Mouse (Mus musculus) layer of hippocampus, adult 9-11 months (tissue): Measurements from ENCODE around the gene Trpm8.

Experiments used
- DNase-seq: peaks from one replicate; pipeline ENCODE4 v3.0.0; 2022

The Trpm8 gene

GRCm38 (mm10) chr1:88267489-88267888 is 10.0 kb upstream of the Trpm8 start:
- no peak for DNase-seq

DNA sequence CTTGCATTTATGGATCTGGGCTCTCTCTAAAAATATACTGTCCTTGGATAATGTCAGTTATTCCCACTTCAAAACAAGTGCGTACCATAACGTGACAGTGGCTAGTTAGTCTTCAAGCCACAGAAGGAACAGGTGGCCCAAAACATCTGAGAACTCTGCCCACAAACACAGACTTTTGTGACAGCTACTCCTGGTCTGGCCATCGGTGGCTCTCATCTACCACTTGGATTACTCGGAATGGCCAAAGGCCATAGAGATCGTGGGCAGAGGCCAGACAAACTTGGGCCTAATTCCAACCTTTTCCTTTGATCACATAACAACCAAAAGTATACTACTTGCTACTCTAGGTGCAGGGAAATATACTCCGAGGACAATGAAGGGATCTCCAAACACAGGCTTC is 9.4 kb upstream of the Trpm8 start:
- DNase-seq, result no peak

DNA sequence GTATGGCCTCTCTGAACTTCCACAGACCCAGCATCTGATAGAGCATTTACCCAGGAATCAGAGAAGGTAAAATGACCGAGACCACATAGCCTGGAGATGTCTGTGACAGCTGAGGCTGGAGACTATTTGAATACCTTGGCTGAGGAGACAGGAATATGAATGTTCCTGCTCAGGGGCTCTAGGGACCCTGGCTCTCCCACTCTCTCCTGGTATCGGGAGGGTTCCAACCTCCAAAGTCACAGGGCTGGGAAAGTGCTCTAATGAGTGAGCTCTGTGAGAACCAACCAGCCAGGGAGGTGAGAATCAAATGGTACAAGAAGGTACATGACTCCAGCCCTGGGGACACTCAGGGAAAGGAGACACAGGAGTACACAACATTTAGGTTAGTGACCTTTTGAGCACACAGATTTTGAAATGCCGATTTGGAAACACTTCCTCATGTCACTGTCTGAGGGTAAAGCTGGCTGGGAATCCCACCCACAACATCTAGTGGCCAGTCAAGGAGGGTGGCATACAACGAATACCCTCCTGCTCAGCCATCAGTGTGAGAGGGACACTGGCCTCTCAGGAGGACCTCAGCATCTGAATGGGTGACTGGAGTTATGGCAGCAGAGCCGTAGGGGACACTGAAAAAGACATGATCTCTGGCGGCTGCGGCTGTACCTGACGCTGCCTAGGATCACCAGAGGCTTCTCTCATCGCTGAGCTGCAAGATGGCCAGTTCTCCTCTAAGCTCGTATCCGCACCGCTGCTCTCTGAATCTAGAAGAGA is 7.7 kb upstream of the Trpm8 start:
- DNase-seq, result no peak

GRCm38 (mm10) chr1:88272851-88273250 is 4.6 kb upstream of the Trpm8 start:
- no peak for DNase-seq

DNA sequence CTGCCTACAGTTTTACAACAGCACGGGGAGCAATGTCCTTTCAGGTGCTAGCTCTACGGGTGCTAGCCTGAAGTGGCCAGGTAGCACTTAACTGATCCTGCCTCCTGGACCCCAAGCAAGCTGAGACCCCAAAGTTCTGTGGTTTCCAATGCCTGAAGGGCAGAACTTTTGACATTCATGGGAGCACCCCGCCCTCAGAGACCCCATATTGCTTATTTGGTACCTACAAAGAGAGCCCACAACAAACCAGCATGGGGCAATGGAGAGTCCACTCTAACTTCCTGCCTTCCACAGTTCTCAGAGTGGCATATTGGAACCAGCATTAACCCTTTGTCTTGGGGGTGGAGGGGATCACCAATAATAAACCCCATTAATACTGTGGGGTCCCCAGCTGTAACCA is 4.1 kb upstream of the Trpm8 start:
- DNase-seq, result no peak

- no peak for DNase-seq
Measured at GRCm38 (mm10) chr1:88273832-88274231, 3.6 kb upstream of the Trpm8 start.

DNA sequence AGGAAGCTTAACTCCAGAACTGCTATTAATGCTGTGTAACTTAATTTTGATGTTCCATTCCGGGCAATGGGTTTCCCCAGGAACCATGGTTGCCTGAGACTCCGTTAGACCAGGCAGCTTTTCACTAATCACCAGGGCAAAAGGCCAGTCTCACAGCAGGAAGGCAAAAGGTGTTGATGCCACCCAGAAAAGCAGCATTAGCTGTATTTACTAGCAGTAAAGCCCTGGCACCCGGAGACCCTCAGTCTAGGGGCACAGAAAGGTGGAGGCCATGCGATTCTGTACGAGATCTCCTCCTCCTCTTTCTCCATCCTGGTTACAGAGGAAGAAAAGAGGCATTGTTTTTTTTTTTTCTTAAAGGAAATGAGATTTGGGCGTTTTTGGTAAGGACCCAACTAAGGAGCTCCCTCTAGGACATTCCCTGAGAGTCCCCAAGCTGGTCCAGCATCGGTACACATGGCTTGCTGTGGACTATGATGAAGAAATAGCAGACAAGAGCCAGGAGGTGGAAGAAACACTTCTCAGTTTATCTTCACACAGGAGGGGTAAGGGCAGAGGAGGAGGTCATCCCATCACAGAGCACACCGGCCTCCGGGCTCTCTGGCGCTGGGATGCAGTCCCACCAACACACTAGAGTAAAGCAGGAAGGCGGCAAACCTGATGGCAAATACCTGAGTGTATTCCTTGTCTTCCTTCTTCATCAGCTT is 2.9 kb upstream of the Trpm8 start:
- DNase-seq, result no peak

DNA sequence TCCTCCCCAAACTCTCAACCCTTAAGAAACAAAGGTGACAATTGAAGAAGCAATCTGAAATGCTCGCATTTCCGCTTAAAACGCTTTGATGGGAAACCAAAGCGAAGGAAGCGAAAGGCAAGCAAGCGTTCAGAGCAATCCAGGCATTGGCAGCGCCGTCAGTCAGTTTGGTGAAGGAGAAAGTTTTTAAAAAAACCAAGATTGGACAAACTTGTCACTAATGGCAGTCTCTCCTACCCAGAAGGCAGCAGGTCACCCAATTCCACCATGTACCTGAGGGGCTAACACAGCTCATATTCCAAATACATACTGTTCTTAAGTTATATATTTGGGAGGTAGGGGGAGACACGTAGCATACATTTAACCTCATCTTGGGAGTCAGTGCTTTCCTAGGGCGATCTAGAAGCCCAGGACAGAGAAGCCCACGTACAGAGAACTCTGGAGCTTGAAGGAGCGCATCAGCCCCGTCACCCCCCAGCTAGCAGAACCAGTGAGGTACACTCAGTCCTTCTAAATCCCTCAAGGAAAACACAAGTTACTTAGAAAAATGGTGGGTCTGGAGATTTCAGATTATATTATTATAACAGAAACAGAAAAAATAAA is 2.3 kb upstream of the Trpm8 start:
- DNase-seq, result no peak

- DNase-seq, result no peak
Measured at GRCm38 (mm10) chr1:88275698-88276523, 1.6 kb upstream of the Trpm8 start.

GRCm38 (mm10) chr1:88276524-88277097 is 850 bp upstream of the Trpm8 start:
- DNase-seq, result no peak

GRCm38 (mm10) chr1:88277818-88278511 is 504 bp downstream of the Trpm8 start:
- no peak for DNase-seq

DNA sequence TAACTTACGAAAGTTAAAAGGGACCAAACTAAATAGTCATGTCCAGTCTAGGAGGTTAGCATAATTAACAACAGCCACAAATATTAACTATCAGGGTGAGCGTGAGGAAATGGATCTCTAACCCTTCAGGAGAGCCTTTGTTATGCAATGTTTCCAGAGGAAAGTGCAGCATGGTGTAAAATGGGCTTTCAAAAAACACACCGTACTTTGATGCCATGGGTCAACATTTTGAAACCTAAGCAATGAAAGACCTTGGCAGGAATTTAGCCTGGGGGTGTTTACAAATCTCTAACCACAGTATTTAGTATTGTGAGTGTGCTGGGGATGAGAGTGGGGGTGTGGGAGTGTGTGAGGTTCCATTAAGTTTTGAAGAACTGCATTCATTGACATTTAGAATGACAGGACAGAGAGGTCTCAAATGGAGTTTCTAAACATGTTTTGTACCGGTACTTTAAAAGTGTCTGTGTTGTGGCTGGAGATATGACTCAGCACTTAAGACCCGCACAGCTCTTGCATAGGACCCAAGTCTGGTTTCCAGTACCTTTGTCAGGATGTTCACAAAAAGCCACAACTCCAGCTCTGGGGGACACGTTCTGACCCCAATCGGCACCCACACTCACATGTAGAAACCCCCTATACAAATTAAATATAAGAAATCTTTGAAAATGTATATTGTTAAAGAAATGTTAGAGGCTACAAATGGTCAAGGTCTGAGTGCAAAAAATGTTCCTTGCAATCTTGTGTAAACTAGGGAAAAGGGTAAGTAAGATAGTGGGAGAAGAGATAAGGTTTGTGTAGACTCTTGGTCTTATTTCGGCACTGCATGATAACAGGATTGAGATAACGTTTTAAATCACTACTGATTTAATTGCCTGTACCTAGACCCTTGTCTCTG is 1.9 kb downstream of the Trpm8 start:
- DNase-seq, result no peak

- DNase-seq, result no peak
Measured at GRCm38 (mm10) chr1:88280006-88280690, 2.7 kb downstream of the Trpm8 start.

DNA sequence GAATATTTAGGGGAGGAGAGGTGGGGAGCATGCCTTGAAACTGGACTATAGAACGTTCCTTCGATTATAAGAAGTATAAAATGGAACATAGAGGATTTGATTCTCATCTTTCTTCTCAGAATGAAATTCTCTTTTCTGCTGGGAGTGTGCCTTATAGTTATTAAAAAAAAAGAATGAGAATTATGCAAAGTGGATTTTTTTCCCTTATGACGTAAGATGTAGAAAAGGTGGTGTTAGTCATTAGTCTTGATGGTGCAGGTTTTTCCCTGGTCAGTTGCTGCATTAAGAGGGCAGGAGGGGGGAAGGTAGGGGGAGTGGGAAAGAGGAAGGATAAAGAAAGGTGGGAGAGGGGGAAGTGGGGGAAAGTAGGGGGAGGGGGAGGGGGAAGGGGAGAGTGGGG is 4.8 kb downstream of the Trpm8 start:
- DNase-seq, result no peak

GRCm38 (mm10) chr1:88283376-88284227 is 6.1 kb downstream of the Trpm8 start:
- DNase-seq, result no peak

DNA sequence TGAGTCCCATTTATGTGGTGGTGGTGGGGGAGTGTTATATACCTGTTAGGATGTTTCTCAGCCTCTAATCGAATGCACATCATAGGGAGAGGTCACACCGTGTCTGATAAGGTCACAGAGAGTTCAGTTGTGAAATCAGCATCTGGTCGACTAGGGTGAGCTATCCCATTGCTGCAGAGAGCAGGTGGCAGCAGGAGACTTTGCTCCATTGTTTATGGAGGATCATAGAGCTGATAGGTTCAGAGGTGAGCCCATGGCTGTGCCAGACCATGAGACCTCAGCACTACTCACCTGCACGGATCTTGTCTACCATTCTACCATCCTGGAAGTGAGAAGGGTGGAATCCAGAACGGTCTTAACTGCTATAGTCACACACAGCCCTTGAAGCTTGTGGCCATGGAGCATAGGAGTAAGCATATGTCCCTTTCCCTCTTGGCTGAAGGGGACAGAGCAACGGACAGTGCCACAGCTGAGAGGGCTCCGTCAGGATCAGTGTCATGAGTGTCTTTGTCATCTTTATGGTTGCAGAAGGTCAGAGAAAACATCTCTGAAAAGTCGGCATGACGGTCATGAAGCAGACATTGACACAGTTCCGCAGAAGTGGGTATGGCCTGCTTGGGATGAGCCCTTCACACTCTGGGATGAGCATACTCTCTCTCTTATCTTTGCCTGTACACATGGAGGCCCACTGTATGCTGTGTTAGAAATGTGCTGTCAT is 6.9 kb downstream of the Trpm8 start:
- DNase-seq, result no peak

DNA sequence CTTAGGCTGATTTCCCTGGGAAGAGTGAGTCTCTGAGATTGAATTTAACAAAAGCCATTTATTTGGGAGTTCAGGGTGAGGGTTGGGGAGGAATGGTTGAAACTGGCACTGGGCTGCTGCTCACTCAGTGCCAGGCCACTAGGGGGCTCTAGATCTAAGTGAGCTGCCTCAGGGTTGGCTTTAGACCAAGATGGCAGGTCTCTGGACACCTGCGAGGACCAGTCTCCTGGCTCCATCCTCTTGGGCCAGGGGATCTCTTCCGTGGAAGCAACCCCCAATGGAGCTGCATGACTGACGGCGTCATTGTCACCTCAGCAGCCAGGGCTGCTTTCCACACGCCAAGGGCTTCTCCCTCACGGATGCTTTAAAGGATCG is 7.5 kb downstream of the Trpm8 start:
- DNase-seq, result no peak

DNA sequence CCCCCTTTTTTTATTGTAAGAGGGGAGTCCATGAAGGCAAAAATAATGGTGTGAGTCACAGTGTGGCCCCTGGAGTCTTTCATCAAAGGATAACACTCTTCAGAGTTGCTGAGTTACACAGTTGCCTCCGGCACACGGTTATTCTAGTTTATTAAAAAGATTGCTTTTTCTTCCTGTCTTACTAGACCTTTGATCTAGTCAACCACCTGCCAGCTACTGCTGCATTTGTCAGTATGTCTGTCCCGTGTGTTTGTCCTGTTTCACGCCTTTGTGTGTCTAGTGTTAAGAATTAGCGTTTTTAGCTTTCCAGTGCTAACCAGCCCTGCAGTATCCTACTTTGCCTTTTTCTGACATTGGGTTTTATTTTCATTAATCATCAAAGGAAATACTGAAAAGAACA is 8.2 kb downstream of the Trpm8 start:
- no peak for DNase-seq
